Mouse (Mus musculus): ENCODE data around the gene Lingo1.

Lingo1 gene

GRCm38 (mm10) chr9:56669605-56670221 is 126.6 kb downstream of the Lingo1 start:
- DNase-seq, result peak; percentile 68 to 74

GRCm38 (mm10) chr9:56664136-56664535 is 132.1 kb downstream of the Lingo1 start:
- DNase-seq, result no peak

- DNase-seq, result no peak
Measured at GRCm38 (mm10) chr9:56662946-56663345, 133.3 kb downstream of the Lingo1 start.

DNA sequence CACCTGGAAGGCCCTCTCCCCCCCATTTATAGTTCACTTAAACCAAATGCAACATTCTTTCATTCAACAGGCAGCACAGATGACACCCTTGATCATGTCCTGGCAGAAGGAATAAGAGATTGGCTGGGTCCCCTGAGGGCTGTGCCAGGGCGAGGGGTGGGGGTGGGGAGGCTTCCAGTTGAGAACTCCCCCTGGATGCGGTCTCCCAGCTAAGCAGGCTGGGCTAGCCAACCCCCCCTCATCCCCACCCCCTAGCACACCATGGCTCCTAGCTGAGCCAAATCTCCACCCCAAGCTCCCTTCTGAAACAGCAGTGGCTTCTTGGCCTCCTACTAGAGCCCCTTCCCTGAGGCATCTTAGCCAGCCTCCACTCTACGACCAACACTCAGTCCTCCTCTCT is 133.9 kb downstream of the Lingo1 start:
- no peak for DNase-seq

DNA sequence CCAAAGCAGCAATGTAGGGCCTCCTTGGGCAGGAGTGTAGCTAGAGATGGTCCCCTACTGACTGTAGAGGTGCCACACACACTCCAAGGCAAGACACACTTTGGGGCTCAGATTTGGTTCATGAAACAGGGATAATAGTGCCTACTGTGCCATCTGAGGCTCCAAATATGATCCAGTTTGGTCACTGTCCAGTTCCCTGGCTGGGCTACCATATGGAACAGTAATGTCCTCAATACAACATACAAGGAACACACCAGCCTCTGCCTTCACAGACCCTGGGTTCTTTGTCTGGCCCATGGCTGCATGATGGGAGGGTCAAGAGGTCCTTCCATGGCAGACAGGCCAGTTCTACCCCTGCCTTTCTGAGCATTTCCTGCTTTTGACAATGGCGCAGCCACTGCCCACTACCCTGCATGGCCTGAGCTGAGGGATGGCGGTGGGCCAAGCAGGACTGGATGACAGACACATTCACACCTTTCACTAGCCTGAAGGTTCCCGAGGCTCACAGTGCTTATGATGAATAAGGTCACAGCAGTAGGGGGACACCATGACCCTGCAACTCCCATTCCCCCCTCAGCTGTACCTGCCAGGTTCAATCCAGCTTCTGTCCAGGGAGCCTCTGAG is 134.9 kb downstream of the Lingo1 start:
- peak; percentile 63 to 73 for DNase-seq

- DNase-seq, result peak in 1 of 2 experiments; percentile 52
Measured at GRCm38 (mm10) chr9:56658580-56658979, 137.7 kb downstream of the Lingo1 start.

DNA sequence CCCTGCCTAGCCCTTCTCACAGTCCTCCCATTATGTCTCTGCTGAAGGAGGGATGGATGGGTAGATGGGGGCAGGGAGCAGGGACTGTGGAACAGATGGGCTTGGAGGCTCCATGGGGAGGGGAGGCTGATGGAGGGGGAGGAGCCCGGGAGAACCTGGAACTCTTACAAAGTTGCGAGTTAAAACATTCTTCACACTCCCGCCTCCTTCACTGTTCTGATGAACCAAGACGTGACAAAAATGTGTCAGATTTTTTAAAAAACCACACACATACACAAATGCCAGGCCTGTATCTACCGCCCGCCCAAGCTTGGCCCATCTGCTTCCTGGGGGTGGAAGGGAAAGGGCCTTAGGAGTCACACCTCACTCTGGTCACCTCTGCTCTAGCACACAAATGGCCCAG is 138.3 kb downstream of the Lingo1 start:
- DNase-seq, result peak; percentile 66 to 73

DNA sequence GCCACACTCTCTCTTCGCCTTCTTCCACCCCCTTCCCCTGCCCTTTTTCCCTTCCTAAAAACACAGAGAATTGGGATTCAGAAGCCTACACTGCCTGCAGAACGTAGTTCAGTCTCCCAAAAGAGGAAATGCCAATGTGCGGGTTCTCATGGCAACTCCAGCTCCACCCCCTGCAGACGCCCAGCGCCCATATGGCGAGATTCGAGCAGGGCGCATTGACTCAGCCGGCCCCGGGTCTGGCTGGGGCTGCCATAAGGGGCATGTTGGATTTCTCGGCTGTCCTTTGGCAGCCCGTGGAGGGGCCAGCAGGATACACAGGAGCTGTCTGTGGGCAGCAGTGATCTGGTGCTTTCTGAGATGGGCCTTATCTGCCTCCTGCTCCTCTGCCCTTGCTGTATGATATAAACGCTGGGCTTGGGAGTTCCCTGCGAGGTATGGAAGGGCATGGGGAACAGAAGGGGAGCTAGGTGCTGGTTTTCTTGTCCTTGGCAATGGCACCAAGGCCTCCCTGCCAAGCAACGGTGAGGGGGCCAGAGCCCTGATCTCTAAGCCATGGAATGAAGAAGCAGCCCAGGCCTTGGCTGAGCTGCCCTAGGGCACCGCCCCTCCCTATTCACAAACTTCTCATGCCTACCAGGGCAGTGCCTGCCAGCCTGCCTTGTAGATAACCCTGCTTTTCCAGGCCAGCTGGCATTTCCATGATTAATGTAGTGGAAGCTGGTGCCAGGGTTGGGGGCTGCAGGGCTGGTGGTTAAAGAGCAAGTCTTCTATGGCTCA is 139.3 kb downstream of the Lingo1 start:
- peak; percentile 66 to 70 for DNase-seq

- no peak for DNase-seq
Measured at GRCm38 (mm10) chr9:56655167-56655566, 141.1 kb downstream of the Lingo1 start.

GRCm38 (mm10) chr9:56652551-56652950 is 143.7 kb downstream of the Lingo1 start:
- DNase-seq, result no peak

GRCm38 (mm10) chr9:56651586-56651985 is 144.7 kb downstream of the Lingo1 start:
- peak in 1 of 2 experiments; percentile 70 for DNase-seq

GRCm38 (mm10) chr9:56646227-56647025 is 149.8 kb downstream of the Lingo1 start:
- DNase-seq, result no peak

GRCm38 (mm10) chr9:56643474-56643873 is 152.8 kb downstream of the Lingo1 start:
- no peak for DNase-seq

- peak; percentile 49 to 74 for DNase-seq
Measured at GRCm38 (mm10) chr9:56638226-56638905, 157.9 kb downstream of the Lingo1 start.

DNA sequence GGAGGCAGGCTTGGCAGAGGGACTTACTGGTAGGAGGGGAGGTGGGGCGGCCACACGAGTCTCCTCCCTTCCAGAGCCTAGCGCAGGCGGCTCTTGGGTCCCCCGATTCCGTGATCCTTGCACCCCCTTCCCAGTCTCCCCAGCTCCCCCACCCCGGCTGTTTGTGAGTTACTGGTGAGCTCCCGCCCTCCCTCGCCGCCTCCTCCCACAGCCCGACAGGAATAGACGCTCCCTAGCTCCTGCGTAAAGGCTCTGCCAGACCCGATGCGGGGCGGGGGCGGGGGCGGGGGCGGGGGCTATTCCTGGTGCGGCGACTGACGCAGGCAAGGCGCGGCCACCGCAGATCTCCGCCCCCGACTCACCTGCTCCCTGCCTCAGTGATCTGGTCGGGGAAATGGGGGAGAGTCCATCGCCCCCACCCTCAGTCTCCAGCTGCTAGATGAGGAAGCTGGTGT is 158.8 kb downstream of the Lingo1 start:
- DNase-seq, result peak; percentile 39 to 50

- no peak for DNase-seq
Measured at GRCm38 (mm10) chr9:56636766-56637402, 159.4 kb downstream of the Lingo1 start.

DNA sequence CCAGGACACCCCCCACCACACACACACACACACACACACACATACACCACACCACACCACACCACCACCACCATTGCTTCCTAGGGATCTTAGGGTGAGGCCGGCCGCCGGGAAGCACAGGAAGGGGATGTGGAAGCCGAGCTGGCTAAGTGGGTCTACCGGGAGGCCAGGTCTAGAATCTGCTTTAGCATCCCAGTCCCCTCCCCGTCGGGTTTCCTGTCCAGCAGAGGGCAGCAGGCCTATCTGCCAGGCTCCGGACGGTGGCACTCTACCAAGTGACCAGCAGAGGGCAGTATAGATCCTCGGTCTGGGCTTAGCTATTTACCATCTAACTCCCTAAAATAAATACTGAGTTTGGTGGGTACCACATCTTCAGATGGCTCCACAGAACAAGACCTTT is 160.1 kb downstream of the Lingo1 start:
- peak; percentile 96 for DNase-seq

DNA sequence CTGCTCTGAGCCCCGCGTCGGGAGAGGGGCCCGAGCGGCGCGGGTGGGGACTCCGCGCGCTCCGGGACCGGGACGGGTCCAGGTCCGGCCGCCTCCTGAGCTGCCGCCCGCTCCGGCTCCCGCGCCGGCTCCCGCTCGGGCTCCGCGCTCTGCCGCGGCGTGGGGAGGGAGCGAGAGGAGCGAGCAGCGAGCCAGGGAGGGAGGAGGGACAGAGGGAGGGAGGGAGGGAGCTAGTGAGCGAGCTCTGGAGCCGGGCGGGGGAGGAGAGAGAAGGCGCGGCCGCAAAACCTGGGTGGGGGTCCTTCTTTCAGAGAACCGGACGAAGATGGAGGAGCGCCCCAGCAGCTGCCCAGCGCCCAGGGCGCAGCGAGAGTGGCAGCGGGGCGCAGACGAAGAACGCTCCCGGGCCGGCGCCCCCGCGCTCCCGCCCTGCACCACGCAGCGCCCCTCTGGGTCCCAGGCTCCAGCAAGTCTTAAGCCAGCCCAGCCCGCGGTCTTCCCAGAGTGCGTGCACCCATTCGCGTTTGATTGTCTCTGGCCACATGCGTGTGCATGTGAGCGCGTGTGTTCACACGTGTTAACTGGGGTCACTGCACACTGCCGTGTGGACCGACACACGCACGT is 160.7 kb downstream of the Lingo1 start:
- peak; percentile 83 to 89 for DNase-seq

DNA sequence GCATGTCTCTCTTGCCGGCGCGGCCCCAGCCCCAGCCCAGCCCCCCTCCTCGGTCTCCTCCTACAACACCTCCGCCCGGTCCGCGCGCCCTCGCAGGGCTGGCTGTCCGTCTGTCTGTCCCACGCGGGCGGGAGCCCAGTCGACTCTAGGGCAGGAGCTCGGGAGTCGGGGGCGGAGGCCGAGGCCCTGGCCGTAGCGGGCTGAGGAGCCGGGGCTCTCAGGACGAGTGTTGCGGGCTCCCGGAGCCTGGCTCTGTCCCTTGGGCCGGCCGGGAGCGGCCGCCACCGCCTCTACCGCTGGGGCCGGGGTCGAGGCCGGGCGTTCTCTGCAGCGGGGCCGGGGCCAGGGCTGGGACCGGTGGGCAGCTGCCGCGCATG is 161.2 kb downstream of the Lingo1 start:
- peak in 1 of 2 experiments; percentile 79 for DNase-seq

DNA sequence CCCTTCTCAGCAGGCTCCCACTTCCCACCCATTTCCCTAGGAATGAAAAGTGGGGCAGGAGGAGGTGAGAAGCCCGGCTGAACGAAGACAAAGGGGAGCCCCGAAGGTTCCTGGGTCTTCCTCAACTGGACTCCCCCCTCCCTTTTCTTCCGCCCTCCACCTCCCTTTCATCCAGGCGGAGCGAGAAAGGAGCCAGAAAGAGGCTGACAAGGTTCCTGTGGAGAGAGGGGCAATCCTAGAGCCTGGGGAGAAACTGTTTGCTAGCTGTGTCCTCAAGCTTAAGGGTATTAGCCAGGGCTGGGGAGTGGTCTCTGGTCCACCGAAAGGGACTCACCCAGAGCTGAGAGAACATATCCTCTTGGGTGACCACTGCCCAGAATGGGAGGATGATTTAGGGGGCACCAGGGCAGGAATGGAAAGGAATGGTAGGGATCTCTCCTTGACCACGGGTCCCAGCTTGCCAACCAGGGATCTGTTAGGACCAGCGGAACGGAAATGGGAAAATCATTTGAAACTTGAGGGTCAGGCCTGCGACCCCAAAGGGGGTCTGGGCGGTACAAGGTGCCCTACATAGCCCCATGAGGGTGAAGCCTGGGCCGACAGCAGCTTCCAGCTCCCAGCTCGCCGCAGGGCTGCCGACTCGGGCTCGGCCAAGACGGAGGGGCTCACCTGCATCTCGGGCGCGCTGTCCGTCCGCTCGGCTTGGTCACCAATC is 161.7 kb downstream of the Lingo1 start:
- peak in 1 of 2 experiments; percentile 36 for DNase-seq
